Mouse (Mus musculus) kidney, postnatal 0 days (tissue): ENCODE data around the gene Arpc1b. TPM values are rescaled to one million over a fixed set of nuclear protein-coding genes. Genes with fewer than 3 reads are reported as not detected.

ENCODE experiments used
- ATAC-seq: fragments of 200-750 bp; cut with Nextera tagmentation; replicated peaks from 2 replicates; pipeline ENCODE4 v1.8.0; 2017; ENCODE audit warnings: low read depth, moderate number of reproducible peaks, moderate TSS enrichment, moderate library complexity; ENCODE audit not compliant: low FRiP score
- DNase-seq: peaks from one replicate; pipeline ENCODE4 v3.0.0-alpha.2; 2016; ENCODE audit warnings: low spot score
- H3K27ac ChIP-seq: fragments of 300-500 bp; sonication (generic); 2 replicates; pipeline ENCODE4 v1.5.1; 2014; ENCODE audit warnings: mild to moderate bottlenecking
- H3K27me3 ChIP-seq: fragments of 300-500 bp; sonication (generic); 2 replicates; pipeline ENCODE4 v1.6.1; 2014; ENCODE audit warnings: low read length, mixed read lengths; ENCODE audit not compliant: insufficient read depth
- H3K36me3 ChIP-seq: fragments of 300-500 bp; sonication (generic); 2 replicates; pipeline ENCODE4 v1.6.1; 2014; ENCODE audit warnings: low read length, mixed read lengths; ENCODE audit not compliant: insufficient read depth
- H3K4me1 ChIP-seq: fragments of 300-500 bp; sonication (generic); replicated peaks from 2 replicates; pipeline ENCODE4 v1.6.1; 2014; ENCODE audit warnings: antibody characterized with exemption, low read length, mixed read lengths; ENCODE audit not compliant: insufficient read depth
- H3K4me2 ChIP-seq: fragments of 300-500 bp; sonication (generic); 2 replicates; pipeline ENCODE4 v1.6.1; 2014; ENCODE audit warnings: mild to moderate bottlenecking, low read length, moderate library complexity, mixed read lengths
- H3K4me3 ChIP-seq: fragments of 300-500 bp; sonication (generic); replicated peaks from 2 replicates; pipeline ENCODE4 v1.5.1; 2014; ENCODE audit warnings: low read depth, low read length
- H3K9ac ChIP-seq: fragments of 300-500 bp; sonication (generic); 2 replicates; pipeline ENCODE4 v1.6.1; 2014; ENCODE audit warnings: low read depth, low read length
- H3K9me3 ChIP-seq: fragments of 300-500 bp; sonication (generic); replicated peaks from 2 replicates; pipeline ENCODE4 v1.6.1; 2016; ENCODE audit warnings: low read length, inconsistent platforms, mixed read lengths
- CTCF ChIP-seq: IDR thresholded peaks from 2 replicates; pipeline ENCODE4 v1.5.1; 2016; ENCODE audit warnings: antibody characterized with exemption, low read depth, mild to moderate bottlenecking, moderate library complexity
- WGBS: fragments of 180-500 bp; shearing (Covaris S2); extraction: QIAGEN DNeasy Blood & Tissue Kit; methylation state at CpG from one replicate; pipeline ENCODE4 v1.1.7; 2014; 5-methylcytosine and 5-hydroxymethylcytosine counted together
- polyA plus RNA-seq: library from polyadenylated mRNA; unstranded; fragments of >200 nt; fragmentation: Nextera tagmentation; extraction: Ambion mirVana; gene quantifications from 2 replicates; pipeline ENCODE4 v1.2.1, GENCODE M21; 2015

The Arpc1b gene
- polyA plus RNA-seq, 1 experiment from 2014 or later = 261 TPM

DNA sequence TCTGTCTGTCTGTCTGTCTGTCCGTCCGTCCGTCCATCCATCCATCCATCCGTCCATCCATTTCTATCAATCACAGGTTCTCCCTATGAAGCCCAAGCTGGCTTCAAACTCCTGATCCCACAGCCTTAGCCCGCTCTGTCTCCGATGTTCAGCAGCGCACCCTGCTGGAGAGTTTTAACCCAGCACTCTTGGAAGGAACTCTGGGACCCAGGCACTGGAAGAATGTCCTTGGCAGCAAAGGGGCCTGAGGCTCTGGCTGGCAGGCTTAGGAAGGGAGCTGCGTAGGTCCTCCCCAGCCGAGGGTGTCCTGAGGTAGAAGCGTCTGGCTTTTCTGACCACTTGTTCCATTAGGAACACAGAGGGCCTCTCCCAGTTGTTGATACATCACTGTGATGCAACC, 2.9 kb downstream of the Arpc1b start:
- 43% methylated on average over 10 of the region's 10 CpGs for WGBS
- H3K4me1 ChIP-seq = peaks cover 7% of the 10 kb centered on the region
- H3K27ac ChIP-seq = peak overlapping the region; percentile 82
- peak; percentile 73 for TF ChIP-seq CTCF
- ATAC-seq (no peak), DNase-seq (peak; percentile 66)
- H3K27me3 ChIP-seq = no peaks in the 10 kb centered on the region
- H3K4me2 ChIP-seq = peak overlapping the region; percentile 2
- H3K4me3 ChIP-seq = no peak overlapping the region
- no peaks in the 10 kb centered on the region for H3K9me3 ChIP-seq
- no peak overlapping the region for H3K9ac ChIP-seq
- no peaks in the 10 kb centered on the region for H3K36me3 ChIP-seq

DNA sequence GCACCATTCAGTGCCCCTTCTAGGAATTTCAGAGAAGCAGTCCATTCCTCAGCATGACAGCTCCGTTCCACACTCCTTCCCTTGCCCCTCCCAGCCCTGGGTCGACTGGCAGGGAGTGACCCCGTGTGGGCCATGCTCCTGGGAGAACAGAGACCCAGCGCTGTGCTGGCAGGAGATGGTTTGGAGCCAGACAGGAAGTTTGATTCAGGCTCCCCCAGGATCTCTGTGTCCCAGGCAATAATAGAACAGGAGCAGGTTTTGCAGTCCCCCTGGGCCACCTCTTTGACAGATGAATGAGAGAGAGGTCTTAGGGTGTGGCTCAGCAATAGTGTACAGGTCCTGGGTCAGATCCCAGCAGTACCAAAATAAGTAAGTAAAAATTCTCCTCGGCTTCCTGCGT, 4.0 kb downstream of the Arpc1b start:
- Histone ChIP-seq H3K9me3 (no peaks in the 10 kb centered on the region), H3K27ac (no peak overlapping the region), H3K4me2 (no peak overlapping the region), H3K9ac (no peak overlapping the region), H3K27me3 (no peaks in the 10 kb centered on the region), H3K4me1 (peaks cover 7% of the 10 kb centered on the region), H3K4me3 (no peak overlapping the region), H3K36me3 (0 out of 2 replicates have a peak, but pooled peaks cover 1% of the 10 kb centered on the region)
- peak; percentile 19 for DNase-seq
- 33% methylated on average over 6 of the region's 6 CpGs for WGBS
- ATAC-seq = no peak
- no peak for TF ChIP-seq CTCF

- Histone ChIP-seq H3K4me2 (no peak overlapping the region), H3K9ac (no peak overlapping the region), H3K4me1 (peaks cover 7% of the 10 kb centered on the region), H3K27ac (no peak overlapping the region), H3K4me3 (no peak overlapping the region), H3K36me3 (0 out of 2 replicates have a peak, but pooled peaks cover 4% of the 10 kb centered on the region), H3K9me3 (no peaks in the 10 kb centered on the region), H3K27me3 (no peaks in the 10 kb centered on the region)
- WGBS = 91% methylated on average over 5 of the region's 5 CpGs
- no peak for ATAC-seq
- DNase-seq = no peak
- no peak for TF ChIP-seq CTCF
Measured at GRCm38 (mm10) chr5:145118461-145118860, 4.4 kb downstream of the Arpc1b start.

DNA sequence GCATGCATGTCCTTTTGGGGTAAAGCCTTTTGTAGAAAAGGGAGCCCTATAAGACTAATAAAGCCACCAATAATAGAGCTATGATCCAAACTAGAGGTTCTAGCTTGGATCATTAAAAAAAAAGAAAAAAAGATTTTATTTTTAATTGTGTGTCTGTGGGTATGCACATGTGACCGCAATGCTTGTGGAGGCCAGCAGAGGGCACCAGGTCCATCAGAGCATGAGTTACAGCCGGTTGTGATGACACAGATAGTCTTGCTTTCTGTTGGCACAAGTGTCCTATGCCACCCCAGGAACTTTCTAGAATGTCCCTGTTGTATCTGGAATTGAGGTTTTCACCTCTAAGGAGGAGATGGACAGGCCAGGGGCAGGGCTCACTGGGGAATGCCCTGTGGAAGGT, 5.4 kb downstream of the Arpc1b start:
- WGBS = 98% methylated on average over 2 of the region's 2 CpGs

DNA sequence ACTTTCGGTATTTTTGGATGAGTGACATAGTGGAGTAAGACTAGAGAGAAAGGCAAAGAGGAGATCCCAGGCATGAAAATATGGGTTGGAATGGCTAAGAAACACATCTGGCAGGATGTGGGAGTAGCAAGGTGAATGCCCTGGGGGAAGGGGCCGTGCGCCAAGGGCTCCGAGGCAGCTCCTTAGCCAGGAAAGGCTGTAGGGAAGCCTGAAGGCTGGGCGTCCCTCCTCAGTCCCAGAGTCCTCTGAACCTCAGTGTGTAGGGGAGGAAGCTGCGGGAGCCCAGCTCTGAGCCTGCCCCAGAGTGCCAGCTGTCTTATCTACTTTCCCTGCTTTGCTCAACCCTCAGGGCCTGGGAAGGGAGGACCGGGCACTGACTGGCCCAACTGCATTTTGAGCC, 6.9 kb downstream of the Arpc1b start:
- WGBS = 30% methylated on average over 7 of the region's 7 CpGs
- peaks cover 26% of the 10 kb centered on the region for H3K36me3 ChIP-seq
- H3K4me1 ChIP-seq = peaks cover 7% of the 10 kb centered on the region
- TF ChIP-seq CTCF = no peak
- H3K9ac ChIP-seq = no peak overlapping the region
- H3K4me2 ChIP-seq = no peak overlapping the region
- H3K9me3 ChIP-seq = no peaks in the 10 kb centered on the region
- no peak overlapping the region for H3K4me3 ChIP-seq
- ATAC-seq (no peak), DNase-seq (peak; percentile 16)
- no peaks in the 10 kb centered on the region for H3K27me3 ChIP-seq
- no peak overlapping the region for H3K27ac ChIP-seq

More for the DNA sequence above, 5.4 kb downstream of the Arpc1b start:
- Histone ChIP-seq H3K4me2 (no peak overlapping the region), H3K4me1 (peaks cover 7% of the 10 kb centered on the region), H3K27me3 (no peaks in the 10 kb centered on the region), H3K9me3 (no peaks in the 10 kb centered on the region), H3K36me3 (peaks cover 13% of the 10 kb centered on the region), H3K27ac (no peak overlapping the region), H3K9ac (no peak overlapping the region), H3K4me3 (no peak overlapping the region)
- ATAC-seq = no peak
- peak; percentile 48; the same call in 1 of the 2 replicates for TF ChIP-seq CTCF
- no peak for DNase-seq

GRCm38 (mm10) chr5:145123396-145123795, 9.4 kb downstream of the Arpc1b start:
- ATAC-seq = no peak
- WGBS = 91% methylated on average over 19 of the region's 19 CpGs
- no peak for TF ChIP-seq CTCF

GRCm38 (mm10) chr5:145126580-145126979, 12.6 kb downstream of the Arpc1b start:
- Histone ChIP-seq H3K4me2 (no peak overlapping the region), H3K36me3 (peaks cover 70% of the 10 kb centered on the region), H3K27ac (no peak overlapping the region), H3K27me3 (no peaks in the 10 kb centered on the region), H3K4me1 (no peaks in the 10 kb centered on the region), H3K4me3 (no peak overlapping the region), H3K9ac (no peak overlapping the region), H3K9me3 (no peaks in the 10 kb centered on the region)
- ATAC-seq = no peak
- TF ChIP-seq CTCF = no peak
- 91% methylated on average over 9 of the region's 9 CpGs for WGBS
- no peak for DNase-seq

More at GRCm38 (mm10) chr5:145123396-145123795, 9.4 kb downstream of the Arpc1b start:
- H3K36me3 ChIP-seq = peaks cover 44% of the 10 kb centered on the region
- no peak overlapping the region for H3K27ac ChIP-seq
- DNase-seq = no peak
- H3K9ac ChIP-seq = no peak overlapping the region
- no peak overlapping the region for H3K4me2 ChIP-seq
- no peaks in the 10 kb centered on the region for H3K27me3 ChIP-seq
- H3K4me1 ChIP-seq = peaks cover 7% of the 10 kb centered on the region
- no peak overlapping the region for H3K4me3 ChIP-seq
- no peaks in the 10 kb centered on the region for H3K9me3 ChIP-seq
